8 mouse cellular contexts compared by ENCODE assay signal in the genomic region with DNA sequence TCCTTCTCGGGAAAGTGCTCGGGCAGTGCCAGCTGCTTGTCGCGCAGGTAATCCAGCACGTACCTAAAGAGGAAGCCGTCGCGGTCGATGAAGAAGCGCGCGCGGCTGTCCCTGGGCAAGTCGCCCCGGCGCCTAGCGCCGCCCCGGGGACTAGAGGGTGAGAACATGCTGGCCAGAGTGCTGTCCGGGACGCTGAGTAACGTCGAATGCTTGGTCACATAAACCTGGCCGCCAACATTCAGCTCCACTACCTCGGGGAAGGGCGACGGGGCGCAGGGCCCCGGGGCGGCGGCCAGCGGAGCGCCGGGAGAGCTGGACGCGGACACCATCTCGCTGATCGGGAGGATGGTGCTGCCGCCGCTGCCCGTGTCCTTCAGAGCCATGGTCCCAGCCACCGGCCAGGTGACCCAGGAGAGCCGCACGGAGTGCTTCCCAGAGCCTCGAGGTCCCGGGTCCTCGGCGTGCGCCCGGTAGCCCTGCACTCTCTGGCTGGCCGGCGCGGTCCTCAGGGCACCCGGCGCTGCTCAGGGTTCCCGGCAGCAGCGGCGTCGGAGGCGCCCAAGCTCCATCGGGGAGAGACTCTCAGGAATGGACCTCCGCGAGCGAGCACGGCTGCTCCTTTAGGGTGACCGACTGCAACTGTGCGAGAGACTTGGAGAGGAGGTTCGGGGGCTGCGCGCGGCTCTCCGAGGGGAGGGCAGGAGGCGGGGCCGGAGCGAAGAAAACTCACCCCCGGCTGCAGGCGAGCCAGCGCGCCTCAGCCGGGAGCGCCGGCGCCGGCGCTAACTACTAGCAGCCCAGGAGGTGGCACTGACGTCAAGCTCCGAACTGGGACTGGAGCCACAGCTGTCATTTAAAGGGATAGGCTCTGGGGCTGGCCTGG. TPM values are rescaled to one million over a fixed set of nuclear protein-coding genes. Genes with fewer than 3 reads are reported as not detected.
DNase-seq lines count a peak whose midpoint lies in the region; ATAC-seq and TF ChIP-seq lines count a peak whose summit lies in the region.

TSS of gene Kctd8 (minus strand) at position 761 of the 883 bp plus-strand sequence.

- peaks cover 20% of the 10 kb centered on the region for H3K27me3 ChIP-seq in hindbrain, embryonic 13.5 days

- peak; percentile 93 for DNase-seq in ZHBTc4 (ENCODE audit: low read depth, low spot score)
- DNase-seq in cerebellum, adult 9-11 months, result peak; percentile 89
- DNase-seq in layer of hippocampus, postnatal 10 days (ENCODE audit: low spot score in 2 of 2), result peak; percentile 69 to 78
- peak; percentile 49 for DNase-seq in lung, adult 2 months
- DNase-seq in ovary, postnatal 36 days (ENCODE audit: low spot score), result peak; percentile 21
- no peak for DNase-seq in adipocyte (ENCODE audit: low spot score)

- peak; percentile 93 for ATAC-seq in frontal cortex, adult (ENCODE audit: low TSS enrichment)
- ATAC-seq in hindbrain, embryonic 13.5 days (ENCODE audit: low FRiP score), result peak; percentile 95

- peak within 1 kb of the TSS; percentile 82 for H3K9ac ChIP-seq in hindbrain, embryonic 13.5 days

- no peak for TF ChIP-seq POLR2A in lung, adult 2 months (IDR thresholded peaks at IDR 0.05; ENCODE audit: borderline replicate concordance, extremely low read depth, low read depth, low read length)

- TF ChIP-seq CTCF in lung, adult 2 months (IDR thresholded peaks at IDR 0.05; ENCODE audit: insufficient read depth, low read length), result no peak

- no peaks in the 10 kb centered on the region for H3K9me3 ChIP-seq in hindbrain, embryonic 13.5 days

- WGBS in hindbrain, embryonic 13.5 days, result under 1% methylated on average over 86 of the region's 87 CpGs
- 1% methylated on average over 87 of the region's 87 CpGs for WGBS in lung, adult 2 months

- H3K27ac ChIP-seq in hindbrain, embryonic 13.5 days, result peak within 1 kb of the TSS; percentile 72

- peak within 1 kb of the TSS; percentile 74 for H3K4me3 ChIP-seq in hindbrain, embryonic 13.5 days
- H3K4me3 ChIP-seq in lung, adult 2 months (replicated peaks; ENCODE audit: extremely low read depth, low read depth, low read length), result peak within 1 kb of the TSS; percentile 36

- H3K4me1 ChIP-seq in hindbrain, embryonic 13.5 days (replicated peaks), result peaks cover 12% of the 10 kb centered on the region
- no peaks in the 10 kb centered on the region for H3K4me1 ChIP-seq in lung, adult 2 months (ENCODE audit: control insufficient read depth, insufficient read depth, low read length)

- peak within 1 kb of the TSS; percentile 87 for H3K4me2 ChIP-seq in hindbrain, embryonic 13.5 days

- no peaks in the 10 kb centered on the region for H3K36me3 ChIP-seq in hindbrain, embryonic 13.5 days

RNA-seq across cellular contexts. Expression of gene Kctd8, which starts in this region (rescaled TPM):
- 13.4 and 14.0 TPM in 2 replicates for polyA plus RNA-seq in hindbrain, embryonic 13.5 days (2015; fragmentation: Nextera tagmentation; extraction: Ambion mirVana)
- total RNA-seq in layer of hippocampus, postnatal 10 days (2021), result 1 to 10 TPM; 7.0 to 7.5 TPM
- polyA plus RNA-seq in lung, adult 2 months (2012; rRNA removed), result 3.2 and 4.2 TPM in 2 replicates
